Mouse (Mus musculus) G1E (cell line): ENCODE results near the gene Tnks1bp1.

Experiments used
- CTCF ChIP-seq: IDR thresholded peaks from 2 replicates; pipeline ENCODE4 v1.5.1; 2012; ENCODE audit warnings: low read depth, low read length, inconsistent platforms, mixed read lengths
- GATA1 ChIP-seq: IDR thresholded peaks from 2 replicates; pipeline ENCODE4 v1.6.1; 2012; ENCODE audit warnings: borderline replicate concordance, low read length, inconsistent platforms, mixed read lengths
- GATA2 ChIP-seq: IDR thresholded peaks from 2 replicates; pipeline ENCODE4 v1.6.1; 2012; ENCODE audit warnings: low read depth, low read length, inconsistent platforms, borderline replicate concordance
- POLR2AphosphoS5 ChIP-seq: IDR thresholded peaks from 2 replicates; pipeline ENCODE4 v1.6.1; 2012; ENCODE audit warnings: low read depth, low read length, inconsistent platforms; ENCODE audit not compliant: insufficient replicate concordance
- TAL1 ChIP-seq: conservative IDR thresholded peaks from 2 replicates; pipeline ENCODE4 v1.6.1; 2012; ENCODE audit warnings: low read depth, low read length, inconsistent platforms, mixed read lengths

DNA sequence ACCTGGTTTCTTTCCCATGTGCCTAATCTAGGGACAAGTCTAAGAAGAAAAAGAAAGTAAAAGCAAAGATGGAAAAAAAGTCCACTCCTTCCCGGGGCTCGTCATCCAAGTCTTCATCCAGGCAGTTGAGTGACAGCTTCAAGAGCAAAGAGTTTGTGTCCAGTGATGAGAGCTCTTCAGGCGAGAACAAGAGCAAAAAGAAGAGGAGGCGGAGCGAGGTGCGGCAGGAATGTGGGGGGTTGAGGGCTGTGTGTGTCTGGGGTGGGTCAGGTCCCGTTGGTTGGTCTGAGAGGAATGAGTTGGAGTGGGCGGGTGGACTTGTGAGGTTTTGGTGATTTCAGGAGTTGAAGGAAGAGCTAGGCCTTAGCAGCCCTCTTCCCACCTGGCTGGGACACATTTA lies 1.6 kb upstream of the Tnks1bp1 start:
- TF ChIP-seq CTCF (no peak), GATA1 (no peak), POLR2AphosphoS5 (no peak), TAL1 (no peak), GATA2 (no peak)
